Mouse (Mus musculus) naive thymus-derived CD4-positive, alpha-beta T cell, adult 2 months (primary cell): ENCODE measurements at regions not wholly inside any gene's neighbourhood (a gene's known extent, or its start where the extent isn't known, plus 50 kb on each side); places are given as distances from the start of the nearest gene placed in this dataset.
A peak's percentile ranks its signal among the peaks of the same experiment; 100 is the strongest.
"Not testable (repeated sequence)": the region's sequence is repeated elsewhere in the genome, so short reads cannot be mapped to it uniquely, and the experiment has no call there.

Experiments used
- DNase-seq: peaks from one replicate; pipeline ENCODE4 v3.0.0-alpha.2; 2011; ENCODE audit warnings: low read depth

- DNase-seq = no peak
These were observed 61.7 kb upstream of the Cpm start for GRCm38 (mm10) chr10:117567379-117568137.

GRCm38 (mm10) chr10:117566648-117567378, 62.5 kb upstream of the Cpm start:
- DNase-seq = no peak

GRCm38 (mm10) chr10:117566204-117566603, 63.1 kb upstream of the Cpm start:
- DNase-seq = peak; percentile 28

GRCm38 (mm10) chr10:117565529-117566086, 63.7 kb upstream of the Cpm start:
- no peak for DNase-seq

GRCm38 (mm10) chr10:117565110-117565509, 64.2 kb upstream of the Cpm start:
- no peak for DNase-seq

GRCm38 (mm10) chr10:117564118-117565040, 64.9 kb upstream of the Cpm start:
- no peak for DNase-seq

- no peak for DNase-seq
These were observed 65.7 kb upstream of the Cpm start for GRCm38 (mm10) chr10:117563429-117564117.

GRCm38 (mm10) chr10:117562850-117563248, 66.5 kb upstream of the Cpm start:
- DNase-seq = not testable (repeated sequence)

GRCm38 (mm10) chr10:117561909-117562849, 67.1 kb upstream of the Cpm start:
- no peak for DNase-seq

GRCm38 (mm10) chr10:117561279-117561820, 68.0 kb upstream of the Cpm start:
- no peak for DNase-seq

GRCm38 (mm10) chr10:117560396-117561278, 68.7 kb upstream of the Cpm start:
- DNase-seq = no peak

- no peak for DNase-seq
These were observed 69.5 kb upstream of the Cpm start for GRCm38 (mm10) chr10:117559615-117560395.

- DNase-seq = no peak
These were observed 70.2 kb upstream of the Cpm start for GRCm38 (mm10) chr10:117558891-117559614.

GRCm38 (mm10) chr10:117558292-117558800, 71.0 kb upstream of the Cpm start:
- no peak for DNase-seq

- DNase-seq = no peak
These were observed 71.6 kb upstream of the Cpm start for GRCm38 (mm10) chr10:117557666-117558065.

- DNase-seq = no peak
These were observed 72.3 kb upstream of the Cpm start for GRCm38 (mm10) chr10:117556851-117557542.
